Mouse (Mus musculus) liver, embryonic 14.5 days (tissue): ENCODE results near the gene Taf5l.

Source experiments
- CTCF ChIP-seq: IDR thresholded peaks from 2 replicates; pipeline ENCODE4 v1.5.1; 2016; ENCODE audit warnings: antibody characterized with exemption, low read depth, control low read depth
- EP300 ChIP-seq: IDR thresholded peaks from 2 replicates; pipeline ENCODE4 v1.6.1; 2016; ENCODE audit warnings: antibody characterized with exemption, low read depth

DNA sequence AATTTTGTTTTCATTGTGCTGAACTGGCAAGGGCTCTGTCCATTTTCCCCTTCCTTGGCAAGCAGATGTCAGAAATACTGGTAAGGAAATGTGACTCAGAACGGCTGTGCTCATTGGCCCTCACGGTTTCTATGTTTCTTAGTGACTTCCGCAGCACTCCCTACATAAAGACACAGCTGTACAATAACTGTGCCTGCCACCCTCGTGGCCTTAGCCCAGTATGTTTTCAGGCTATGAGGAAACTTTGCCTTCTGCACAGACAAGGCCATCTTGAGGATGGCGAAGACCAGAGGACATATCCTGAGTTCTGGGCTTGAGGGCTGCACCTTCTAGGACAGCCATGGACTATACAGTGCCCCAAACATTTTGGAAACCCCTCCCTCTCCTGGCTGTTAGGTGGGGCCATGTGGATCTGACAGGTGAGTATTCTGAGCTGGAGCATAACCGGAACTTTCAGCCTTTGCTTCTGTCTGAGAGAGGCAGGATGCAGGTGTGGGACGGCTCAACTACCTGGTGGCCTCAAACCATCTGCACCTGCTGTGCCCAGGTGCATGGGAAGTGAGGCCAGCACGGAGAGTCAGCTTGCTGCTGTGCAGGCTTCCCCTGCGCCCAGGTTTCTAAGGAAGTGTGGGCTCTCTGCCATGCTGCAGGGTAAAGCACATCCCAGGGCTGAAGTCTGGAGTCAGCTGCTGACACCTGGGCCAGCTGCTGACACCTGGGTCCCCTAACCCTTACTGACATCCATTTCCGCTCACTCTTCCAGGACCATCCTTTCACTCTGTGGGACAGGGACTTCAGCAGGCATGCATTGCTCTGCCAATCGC, 35.8 kb upstream of the Taf5l start:
- TF ChIP-seq CTCF: no peak
- no peak for TF ChIP-seq EP300
